Mouse (Mus musculus): Measurements from ENCODE around the gene Il3. TPM values are rescaled to one million over a fixed set of nuclear protein-coding genes. Genes with fewer than 3 reads are reported as not detected.
"Not testable (repeated sequence)": the region's sequence is repeated elsewhere in the genome, so short reads cannot be mapped to it uniquely, and the experiment has no call there.

The Il3 gene
- polyA plus RNA-seq, 1 experiment = not detected

DNA sequence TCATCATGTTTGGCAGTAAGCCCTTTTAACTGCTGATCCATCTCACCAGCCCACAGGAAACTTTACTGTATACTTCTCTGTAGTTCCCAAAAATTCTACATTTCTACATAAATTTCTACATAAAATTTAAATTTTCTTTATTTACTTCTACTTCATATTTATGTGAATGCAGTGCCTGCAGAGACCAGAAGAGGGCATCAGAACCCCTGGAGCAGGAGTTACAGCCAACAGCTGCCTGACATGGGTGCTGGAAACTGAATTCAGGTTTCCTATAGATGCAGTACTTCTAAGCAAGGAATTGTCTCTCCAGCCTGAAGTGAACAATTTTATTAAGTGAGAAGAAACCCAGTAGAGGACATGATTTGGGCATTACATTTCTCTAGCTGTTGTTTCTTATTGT lies 31.7 kb upstream of the Il3 start:
- no peaks in the 10 kb centered on the region for H3K27me3 ChIP-seq (replicated peaks; ENCODE audit: control insufficient read depth, insufficient read depth, low read length)
- no peaks in the 10 kb centered on the region for H3K36me3 ChIP-seq (ENCODE audit: control insufficient read depth, insufficient read depth, low read length)
- no peak overlapping the region for H3K27ac ChIP-seq (ENCODE audit: insufficient read depth, low read depth, low read length)
- H3K4me3 ChIP-seq (ENCODE audit: insufficient read depth, low read depth, low read length) = no peak overlapping the region
- H3K4me1 ChIP-seq (ENCODE audit: control insufficient read depth, insufficient read depth, low read length) = no peaks in the 10 kb centered on the region
- no peak for TF ChIP-seq POLR2A (IDR thresholded peaks at IDR 0.05; ENCODE audit: low read depth, low read length)
- TF ChIP-seq CTCF (conservative IDR thresholded peaks at IDR 0.05; ENCODE audit: insufficient read depth, insufficient read length, low read depth, low read length) = 0 out of 2 replicates have a peak, but pooled peaks have one; percentile 4
- DNase-seq = no peak

DNA sequence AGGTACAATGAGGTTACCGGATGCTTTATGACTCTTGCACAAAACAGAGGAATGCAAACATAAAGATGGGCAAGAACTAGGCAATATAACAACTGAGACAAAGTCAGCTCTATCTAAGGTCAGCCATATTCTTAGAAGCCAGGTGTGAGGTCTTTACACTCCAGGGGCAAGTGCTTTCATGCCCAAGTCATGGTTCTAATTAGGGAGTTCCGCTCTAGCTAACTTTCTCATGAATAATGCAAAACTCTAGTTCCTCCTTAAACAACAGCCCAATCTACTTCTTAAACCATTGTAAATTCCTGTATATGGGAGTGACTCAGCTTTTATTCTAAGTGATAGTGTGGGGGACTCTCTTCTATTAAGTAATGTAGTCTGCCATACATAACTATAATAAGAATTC lies 30.4 kb upstream of the Il3 start:
- not testable (repeated sequence) for H3K27ac ChIP-seq (ENCODE audit: insufficient read depth, low read depth, low read length); DNase-seq; H3K4me1 ChIP-seq (ENCODE audit: control insufficient read depth, insufficient read depth, low read length); H3K4me3 ChIP-seq (ENCODE audit: insufficient read depth, low read depth, low read length); H3K36me3 ChIP-seq (ENCODE audit: control insufficient read depth, insufficient read depth, low read length); H3K27me3 ChIP-seq (replicated peaks; ENCODE audit: control insufficient read depth, insufficient read depth, low read length)
- 94% methylated on average over 2 of the region's 2 CpGs for WGBS

DNA sequence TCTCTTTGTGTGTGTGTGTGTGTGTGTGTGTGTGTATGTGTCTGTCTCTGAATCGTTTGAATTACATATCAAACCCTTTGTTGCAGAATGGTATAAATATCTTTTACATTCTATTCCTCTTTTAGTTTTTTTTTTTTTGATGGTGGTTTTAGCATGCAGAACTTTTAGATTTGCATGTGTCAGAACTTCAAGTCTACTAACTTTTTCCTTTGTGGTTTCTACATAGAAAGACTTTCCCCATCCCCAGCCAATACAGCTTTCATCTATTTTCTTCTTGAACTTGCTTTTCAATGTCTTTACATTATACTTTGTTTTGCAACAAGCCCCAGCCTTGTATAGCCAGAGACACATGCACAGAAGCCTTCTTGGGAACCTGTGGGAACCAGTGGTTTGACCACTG lies 29.7 kb upstream of the Il3 start:
- Histone ChIP-seq H3K27ac (ENCODE audit: insufficient read depth, low read depth, low read length) (no peak overlapping the region), H3K4me1 (ENCODE audit: control insufficient read depth, insufficient read depth, low read length) (no peaks in the 10 kb centered on the region), H3K4me3 (ENCODE audit: insufficient read depth, low read depth, low read length) (no peak overlapping the region), H3K27me3 (replicated peaks; ENCODE audit: control insufficient read depth, insufficient read depth, low read length) (no peaks in the 10 kb centered on the region), H3K36me3 (ENCODE audit: control insufficient read depth, insufficient read depth, low read length) (no peaks in the 10 kb centered on the region)
- 87% methylated on average over 1 of the region's 1 CpGs for WGBS
- DNase-seq = no peak
- TF ChIP-seq POLR2A (IDR thresholded peaks at IDR 0.05; ENCODE audit: low read depth, low read length) = no peak
- TF ChIP-seq CTCF (conservative IDR thresholded peaks at IDR 0.05; ENCODE audit: insufficient read depth, insufficient read length, low read depth, low read length) = no peak

DNA sequence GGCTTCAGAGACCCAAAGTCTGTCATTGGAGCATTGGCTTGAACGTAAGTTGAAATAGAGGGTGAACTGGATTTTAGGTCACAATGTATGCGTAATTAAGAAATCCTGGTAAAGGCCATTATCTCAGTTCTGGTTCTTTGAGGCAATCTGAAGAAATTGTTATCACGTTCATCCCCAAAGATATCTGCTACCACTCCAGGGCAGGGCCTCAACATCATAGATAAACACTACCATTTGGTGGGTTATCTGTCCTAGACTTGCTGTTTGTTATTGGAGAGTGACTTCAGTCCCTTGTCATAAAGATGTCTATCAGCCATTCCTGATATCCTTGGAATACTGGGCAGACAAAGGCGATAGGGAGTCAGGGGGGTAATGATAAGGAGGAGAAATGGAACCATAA lies 28.9 kb upstream of the Il3 start:
- WGBS = 85% methylated on average over 4 of the region's 4 CpGs
- Histone ChIP-seq H3K27ac (ENCODE audit: insufficient read depth, low read depth, low read length) (no peak overlapping the region), H3K4me3 (ENCODE audit: insufficient read depth, low read depth, low read length) (no peak overlapping the region), H3K36me3 (ENCODE audit: control insufficient read depth, insufficient read depth, low read length) (no peaks in the 10 kb centered on the region), H3K27me3 (replicated peaks; ENCODE audit: control insufficient read depth, insufficient read depth, low read length) (no peaks in the 10 kb centered on the region), H3K4me1 (ENCODE audit: control insufficient read depth, insufficient read depth, low read length) (no peaks in the 10 kb centered on the region)
- no peak for TF ChIP-seq POLR2A (IDR thresholded peaks at IDR 0.05; ENCODE audit: low read depth, low read length)
- TF ChIP-seq CTCF (conservative IDR thresholded peaks at IDR 0.05; ENCODE audit: insufficient read depth, insufficient read length, low read depth, low read length) = no peak
- DNase-seq = no peak

DNA sequence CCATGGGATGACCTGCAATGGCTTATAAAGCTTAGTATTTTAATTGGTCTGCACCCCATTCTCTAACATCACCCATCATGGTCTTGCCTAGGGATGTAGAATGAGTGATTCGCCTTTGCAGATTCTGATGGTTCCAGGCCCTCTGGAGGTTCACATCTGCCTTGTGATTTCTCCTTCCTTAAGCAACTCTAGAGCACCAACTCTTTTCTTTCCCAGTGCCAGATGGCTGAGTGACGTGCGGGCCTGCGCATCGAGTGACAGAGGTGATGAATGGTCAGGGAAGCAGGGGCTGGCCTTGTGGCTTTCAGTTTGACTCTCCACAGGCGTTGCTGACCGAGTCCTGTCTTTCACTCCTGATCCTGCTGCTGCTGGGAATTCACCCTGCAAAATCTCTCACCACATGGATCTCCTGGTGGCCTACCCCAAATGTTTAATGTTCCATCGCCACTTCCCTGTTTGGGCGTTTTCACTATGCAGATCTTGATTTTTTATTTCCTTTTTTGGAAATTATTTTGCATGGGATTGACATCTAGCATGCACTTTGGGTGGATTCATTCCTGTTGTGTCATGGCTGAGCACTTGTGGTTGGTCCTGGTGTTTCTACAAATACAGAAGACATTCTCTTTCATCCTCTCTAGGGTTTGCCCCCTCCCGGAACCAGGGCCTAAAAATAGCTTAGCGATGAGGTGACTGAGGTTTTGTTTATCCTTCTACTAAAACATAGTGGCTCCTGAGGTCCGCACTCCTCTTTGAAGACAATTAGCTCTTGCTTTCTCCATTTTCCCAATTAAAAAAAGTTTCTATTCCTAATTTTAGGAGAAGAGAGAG lies 27.1 kb upstream of the Il3 start:
- 73% methylated on average over 12 of the region's 12 CpGs for WGBS
- TF ChIP-seq CTCF (conservative IDR thresholded peaks at IDR 0.05; ENCODE audit: insufficient read depth, insufficient read length, low read depth, low read length) (no peak), POLR2A (IDR thresholded peaks at IDR 0.05; ENCODE audit: low read depth, low read length) (no peak)
- Histone ChIP-seq H3K27ac (ENCODE audit: insufficient read depth, low read depth, low read length) (no peak overlapping the region), H3K4me1 (ENCODE audit: control insufficient read depth, insufficient read depth, low read length) (no peaks in the 10 kb centered on the region), H3K4me3 (ENCODE audit: insufficient read depth, low read depth, low read length) (no peak overlapping the region), H3K27me3 (replicated peaks; ENCODE audit: control insufficient read depth, insufficient read depth, low read length) (no peaks in the 10 kb centered on the region), H3K36me3 (ENCODE audit: control insufficient read depth, insufficient read depth, low read length) (no peaks in the 10 kb centered on the region)
- DNase-seq = no peak

DNA sequence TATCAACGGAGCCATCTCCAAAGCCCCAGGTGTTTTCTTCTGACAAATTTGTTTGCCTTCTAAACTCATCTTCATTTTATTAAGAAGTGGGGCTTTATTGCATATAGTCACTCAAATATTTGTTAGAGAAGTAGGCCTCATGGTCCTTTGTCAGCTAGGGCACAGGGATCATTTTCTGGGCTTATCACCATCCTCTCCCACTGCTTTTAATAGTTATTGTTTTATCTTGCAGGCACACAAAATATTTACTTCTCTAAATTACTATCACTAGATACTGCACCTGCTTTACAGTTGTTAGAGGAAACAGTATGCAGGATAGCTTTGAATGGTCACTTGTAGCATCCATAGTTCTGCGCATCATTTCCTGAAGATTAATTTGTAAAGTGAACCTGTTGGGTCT lies 25.1 kb upstream of the Il3 start:
- H3K4me1 ChIP-seq (ENCODE audit: control insufficient read depth, insufficient read depth, low read length) = no peaks in the 10 kb centered on the region
- no peak overlapping the region for H3K4me3 ChIP-seq (ENCODE audit: insufficient read depth, low read depth, low read length)
- DNase-seq = no peak
- TF ChIP-seq CTCF (conservative IDR thresholded peaks at IDR 0.05; ENCODE audit: insufficient read depth, insufficient read length, low read depth, low read length) (no peak), POLR2A (IDR thresholded peaks at IDR 0.05; ENCODE audit: low read depth, low read length) (no peak)
- no peak overlapping the region for H3K27ac ChIP-seq (ENCODE audit: insufficient read depth, low read depth, low read length)
- no peaks in the 10 kb centered on the region for H3K27me3 ChIP-seq (replicated peaks; ENCODE audit: control insufficient read depth, insufficient read depth, low read length)
- 80% methylated on average over 2 of the region's 2 CpGs for WGBS
- H3K36me3 ChIP-seq (ENCODE audit: control insufficient read depth, insufficient read depth, low read length) = no peaks in the 10 kb centered on the region

DNA sequence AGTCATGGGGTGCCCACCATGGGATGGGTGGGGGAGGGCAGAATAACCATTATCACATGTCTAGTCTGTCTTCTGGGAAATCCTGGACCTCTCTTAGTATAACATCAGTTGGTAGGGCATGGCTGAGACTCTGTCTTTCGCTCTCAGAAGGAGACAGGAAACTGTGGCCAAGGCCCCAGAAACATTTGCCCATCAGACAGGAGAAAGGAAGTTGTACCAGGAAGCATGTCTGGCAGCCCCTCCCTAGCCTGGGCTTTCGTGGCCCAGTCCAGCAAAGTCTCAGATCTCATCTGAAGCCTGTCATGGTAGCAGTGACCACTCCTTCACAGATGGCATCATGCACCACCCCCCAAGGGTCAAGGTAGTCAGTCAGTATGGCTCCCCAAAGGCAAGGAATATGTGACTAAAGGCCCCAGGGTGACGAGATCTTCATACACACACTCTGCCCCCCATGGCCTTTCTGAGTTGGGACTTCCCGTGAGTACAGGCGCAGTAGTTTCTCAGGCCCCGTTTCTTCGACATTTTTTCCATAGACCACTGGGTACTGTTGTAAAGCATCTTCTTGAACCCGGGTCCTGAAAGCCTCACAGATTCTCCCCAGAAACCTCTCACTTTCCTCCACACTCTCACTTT lies 20.9 kb upstream of the Il3 start:
- Histone ChIP-seq H3K27me3 (replicated peaks; ENCODE audit: control insufficient read depth, insufficient read depth, low read length) (no peaks in the 10 kb centered on the region), H3K4me1 (ENCODE audit: control insufficient read depth, insufficient read depth, low read length) (no peaks in the 10 kb centered on the region), H3K4me3 (ENCODE audit: insufficient read depth, low read depth, low read length) (no peak overlapping the region), H3K27ac (ENCODE audit: insufficient read depth, low read depth, low read length) (no peak overlapping the region), H3K36me3 (ENCODE audit: control insufficient read depth, insufficient read depth, low read length) (no peaks in the 10 kb centered on the region)
- no peak for DNase-seq
- TF ChIP-seq CTCF (conservative IDR thresholded peaks at IDR 0.05; ENCODE audit: insufficient read depth, insufficient read length, low read depth, low read length) (no peak), POLR2A (IDR thresholded peaks at IDR 0.05; ENCODE audit: low read depth, low read length) (no peak)
- 81% methylated on average over 8 of the region's 8 CpGs for WGBS

Measured in kidney, adult 2 months (tissue).